Mouse (Mus musculus) skeletal muscle tissue, adult 2 months (tissue): Measurements from ENCODE around the gene Gm17693.
"Not testable (repeated sequence)": the region's sequence is repeated elsewhere in the genome, so short reads cannot be mapped to it uniquely, and the experiment has no call there.

Experiments used
- DNase-seq: peaks from one replicate; pipeline ENCODE4 v3.0.0-alpha.2; 2012; ENCODE audit warnings: low read depth, low spot score

Gene Gm17693

GRCm38 (mm10) chrX:125705144-125705543 lies at the start of gene Gm17693:
TSS of gene Gm17693 (plus strand) at chrX:125705444.
- DNase-seq = not testable (repeated sequence)
